Mouse (Mus musculus): ENCODE results near the gene Ugt1a1.

- TF ChIP-seq CTCF (IDR thresholded peaks at IDR 0.05; ENCODE audit: low read depth, low read length) (no peak), POLR2A (IDR thresholded peaks at IDR 0.05; ENCODE audit: extremely low read depth, insufficient read depth, low read length) (no peak)
Measured at GRCm38 (mm10) chr1:88259643-88260024, 47.9 kb downstream of the Ugt1a1 start.

Measured in liver, adult 2 months (tissue).